Mouse (Mus musculus) cortical plate, adult 2 months (tissue): ENCODE data around the gene Use1.

ENCODE experiments used
- CTCF ChIP-seq: fragments of 200-500 bp; IDR thresholded peaks from 2 replicates; pipeline ENCODE4 v1.5.1; 2011; ENCODE audit warnings: mild to moderate bottlenecking, control low read depth, low read length; ENCODE audit not compliant: insufficient read depth; ENCODE audit errors: extremely low read depth
- POLR2A ChIP-seq: fragments of 200-500 bp; IDR thresholded peaks from 2 replicates; pipeline ENCODE4 v1.6.1; 2011; ENCODE audit warnings: mild to moderate bottlenecking, low read length, control low read depth; ENCODE audit not compliant: insufficient read depth; ENCODE audit errors: extremely low read depth

DNA sequence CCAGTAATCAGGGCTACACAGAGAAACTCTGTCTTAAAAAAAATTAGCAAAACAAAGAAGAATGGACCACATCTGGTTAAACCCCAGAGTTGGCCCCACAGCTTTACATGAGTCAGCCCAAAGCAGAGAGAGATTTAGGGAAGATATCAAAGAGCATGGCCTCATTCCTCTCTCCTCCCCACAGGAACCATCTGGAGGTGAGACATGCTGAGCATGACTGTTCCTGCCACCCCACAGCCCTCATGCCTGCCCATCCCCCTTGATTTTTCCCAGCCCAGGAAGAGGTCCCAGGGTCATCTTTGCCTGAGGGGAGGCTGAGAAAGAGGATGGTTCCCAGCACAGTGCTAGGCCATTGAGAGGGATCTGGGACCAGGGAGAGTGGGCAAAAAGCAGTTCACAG lies 1.7 kb downstream of the Use1 start:
- no peak for TF ChIP-seq CTCF
- no peak for TF ChIP-seq POLR2A
